Mouse (Mus musculus): ENCODE data around the gene Sel1l3. TPM values are rescaled to one million over a fixed set of nuclear protein-coding genes. Genes with fewer than 3 reads are reported as not detected.

Gene Sel1l3
- total and polyA plus RNA-seq, 3 experiments: 0.86 to 1.6 (median 1.5) TPM

- intact Hi-C loops (cut with DNase I): no loop called here
- 26% methylated on average over 4 of the region's 4 CpGs for WGBS
- Histone ChIP-seq H3K36me3 (ENCODE audit: control insufficient read depth, insufficient read depth, low read length) (no peaks in the 10 kb centered on the region), H3K9ac (ENCODE audit: low read depth, low read length) (no peak overlapping the region), H3K79me2 (replicated peaks; ENCODE audit: control insufficient read depth, insufficient read depth, low read length) (no peaks in the 10 kb centered on the region), H3K27me3 (ENCODE audit: control insufficient read depth, insufficient read depth, low read length) (no peaks in the 10 kb centered on the region), H3K4me3 (no peak overlapping the region), H3K27ac (no peak overlapping the region), H3K4me1 (ENCODE audit: control insufficient read depth, insufficient read depth, low read length) (no peaks in the 10 kb centered on the region)
- no peak for DNase-seq
- TF ChIP-seq POLR2A (IDR thresholded peaks at IDR 0.05; ENCODE audit: insufficient read depth, low read depth, low read length) (no peak), CTCF (IDR thresholded peaks at IDR 0.05) (no peak), EP300 (IDR thresholded peaks at IDR 0.05; ENCODE audit: insufficient read depth, low read depth, low read length) (no peak)
These were observed 135.3 kb downstream of the Sel1l3 start for GRCm38 (mm10) chr5:53078453-53078852.

GRCm38 (mm10) chr5:53074553-53074952 lies 139.2 kb downstream of the Sel1l3 start:
- H3K9ac ChIP-seq (ENCODE audit: low read depth, low read length): no peak overlapping the region
- intact Hi-C loops (cut with DNase I): no loop called here
- no peak for DNase-seq
- H3K4me1 ChIP-seq (ENCODE audit: control insufficient read depth, insufficient read depth, low read length): no peaks in the 10 kb centered on the region
- 71% methylated on average over 6 of the region's 6 CpGs for WGBS
- no peak overlapping the region for H3K4me3 ChIP-seq
- H3K27me3 ChIP-seq (ENCODE audit: control insufficient read depth, insufficient read depth, low read length): no peaks in the 10 kb centered on the region
- no peaks in the 10 kb centered on the region for H3K79me2 ChIP-seq (replicated peaks; ENCODE audit: control insufficient read depth, insufficient read depth, low read length)
- H3K36me3 ChIP-seq (ENCODE audit: control insufficient read depth, insufficient read depth, low read length): no peaks in the 10 kb centered on the region
- H3K27ac ChIP-seq: no peak overlapping the region
- TF ChIP-seq EP300 (IDR thresholded peaks at IDR 0.05; ENCODE audit: insufficient read depth, low read depth, low read length) (no peak), CTCF (IDR thresholded peaks at IDR 0.05) (no peak), POLR2A (IDR thresholded peaks at IDR 0.05; ENCODE audit: insufficient read depth, low read depth, low read length) (no peak)

- H3K27me3 ChIP-seq (ENCODE audit: control insufficient read depth, insufficient read depth, low read length): no peaks in the 10 kb centered on the region
- intact Hi-C loops (cut with DNase I): no loop called here
- no peak for DNase-seq
- no peak overlapping the region for H3K4me3 ChIP-seq
- no peaks in the 10 kb centered on the region for H3K4me1 ChIP-seq (ENCODE audit: control insufficient read depth, insufficient read depth, low read length)
- H3K27ac ChIP-seq: no peak overlapping the region
- TF ChIP-seq CTCF (IDR thresholded peaks at IDR 0.05) (no peak), POLR2A (IDR thresholded peaks at IDR 0.05; ENCODE audit: insufficient read depth, low read depth, low read length) (no peak), EP300 (IDR thresholded peaks at IDR 0.05; ENCODE audit: insufficient read depth, low read depth, low read length) (no peak)
- 87% methylated on average over 9 of the region's 9 CpGs for WGBS
- no peaks in the 10 kb centered on the region for H3K79me2 ChIP-seq (replicated peaks; ENCODE audit: control insufficient read depth, insufficient read depth, low read length)
- H3K9ac ChIP-seq (ENCODE audit: low read depth, low read length): no peak overlapping the region
- H3K36me3 ChIP-seq (ENCODE audit: control insufficient read depth, insufficient read depth, low read length): no peaks in the 10 kb centered on the region
These were observed 152.1 kb downstream of the Sel1l3 start for GRCm38 (mm10) chr5:53061532-53062130.

Other genes starting within 250 kb of the Sel1l3 start
- not detected for gene Slc34a2, start 175.8 kb downstream of the Sel1l3 start, total RNA-seq (2021)
- 1.7 TPM in 1 of 2 replicates, not detected in the other for gene Slc34a2, start 175.8 kb downstream of the Sel1l3 start, polyA plus RNA-seq (2012; rRNA removed)
- 10 to 100 TPM; 92.3 to 100.0 TPM for gene Smim20, start 53.2 kb upstream of the Sel1l3 start, total RNA-seq (2021)
- gene Smim20, start 53.2 kb upstream of the Sel1l3 start, polyA plus RNA-seq (2012; rRNA removed): 115 and 189 TPM in 2 replicates